Comparison of ENCODE assay signal across 8 mouse cellular contexts in the genomic region with DNA sequence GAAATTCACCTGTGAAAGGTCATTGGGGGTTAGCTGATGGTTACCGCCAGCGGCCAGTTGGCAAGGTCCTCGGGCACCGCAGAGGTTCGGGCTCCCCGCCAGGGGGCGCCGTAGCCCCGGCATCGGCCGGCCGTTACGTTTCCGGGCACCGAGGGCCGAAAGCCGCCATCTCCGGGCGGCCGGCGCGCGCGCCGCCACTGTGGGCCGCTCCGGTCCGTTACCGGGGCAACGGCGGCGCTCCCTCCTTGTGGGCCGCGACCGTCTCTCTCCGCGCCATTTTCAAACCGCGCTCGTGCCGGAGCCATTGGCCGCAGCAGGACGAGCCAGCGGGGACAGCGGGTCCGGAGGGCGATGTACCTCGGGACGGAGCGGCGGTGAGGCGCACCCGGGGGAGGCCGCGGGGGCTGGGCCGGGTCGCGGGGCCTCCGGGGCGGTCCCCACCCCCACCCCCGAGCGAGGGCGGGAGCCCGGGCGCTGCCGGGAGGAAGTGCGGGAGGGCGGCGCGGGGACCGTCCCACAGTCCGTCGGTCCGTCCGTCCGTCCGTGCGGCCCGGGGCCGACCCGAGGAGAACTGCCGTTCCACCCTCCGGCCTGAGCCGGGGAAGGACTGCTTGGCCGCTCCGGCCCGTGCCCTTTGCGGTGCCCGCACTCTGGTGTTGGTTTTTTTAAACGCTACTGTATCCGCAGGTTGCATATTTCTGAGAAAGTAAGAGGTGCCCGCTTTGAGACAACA. TPM values are rescaled to one million over a fixed set of nuclear protein-coding genes. Genes with fewer than 3 reads are reported as not detected.
A peak's percentile ranks its signal among the peaks of the same experiment; 100 is the strongest.
DNase-seq lines count a peak whose midpoint lies in the region; ATAC-seq lines count a peak whose summit lies in the region.

A gene (plus strand): TSS at position 148 of the 733 bp plus-strand sequence.

- under 1% methylated on average over 77 of the region's 92 CpGs for WGBS in hindbrain, embryonic 11.5 days

- H3K9ac ChIP-seq in hindbrain, embryonic 11.5 days (ENCODE audit: low read depth, low read length) = peak within 1 kb of the TSS; percentile 84

- H3K4me1 ChIP-seq in hindbrain, embryonic 11.5 days (replicated peaks; ENCODE audit: control insufficient read depth, insufficient read depth, low read length) = no peaks in the 10 kb centered on the region

- no peaks in the 10 kb centered on the region for H3K27me3 ChIP-seq in hindbrain, embryonic 11.5 days (ENCODE audit: control insufficient read depth, insufficient read depth, low read length)

- no peaks in the 10 kb centered on the region for H3K9me3 ChIP-seq in hindbrain, embryonic 11.5 days (ENCODE audit: control insufficient read depth, low read length)

- DNase-seq in NIH3T3 (ENCODE audit: low read depth) = peak; percentile 94
- DNase-seq in cerebellum, adult 9-11 months = peak; percentile 90
- DNase-seq in frontal cortex, adult 2 months (ENCODE audit: extremely low spot score in 1 of 2, low spot score in 1 of 2) = peak; percentile 45 to 82
- peak; percentile 95 for DNase-seq in hindbrain, embryonic 11.5 days (ENCODE audit: low spot score)
- DNase-seq in layer of hippocampus, postnatal 25 days (ENCODE audit: extremely low spot score in 1 of 2, low spot score in 1 of 2) = peak; percentile 76 to 80
- DNase-seq in lung, postnatal 14 days = peak; percentile 92
- peak; percentile 92 for DNase-seq in ovary, postnatal 36 days (ENCODE audit: low spot score)
- peak; percentile 85 for DNase-seq in thymus, postnatal 14 days

- peak within 1 kb of the TSS; percentile 89 for H3K4me3 ChIP-seq in hindbrain, embryonic 11.5 days (ENCODE audit: low read depth, low read length)

- peak; percentile 97 for ATAC-seq in hindbrain, embryonic 11.5 days (ENCODE audit: low FRiP score)

- H3K27ac ChIP-seq in hindbrain, embryonic 11.5 days (ENCODE audit: low read depth, low read length) = peak within 1 kb of the TSS; percentile 80

- peak within 1 kb of the TSS; percentile 67 for H3K4me2 ChIP-seq in hindbrain, embryonic 11.5 days (replicated peaks; ENCODE audit: low read depth, low read length)

- H3K36me3 ChIP-seq in hindbrain, embryonic 11.5 days (ENCODE audit: control insufficient read depth, insufficient read depth, low read length) = no peaks in the 10 kb centered on the region

RNA-seq across cellular contexts. Expression of the gene that starts here (rescaled TPM):
- 6.7 and 8.0 TPM in 2 replicates for polyA plus RNA-seq in frontal cortex, adult 2 months (2012; rRNA removed)
- polyA plus RNA-seq in hindbrain, embryonic 11.5 days (2014; fragmentation: Nextera tagmentation; extraction: Ambion mirVana) = 10.5 and 11.1 TPM in 2 replicates
- 1 to 10 TPM; 5.3 to 7.6 TPM for total RNA-seq in layer of hippocampus, postnatal 25 days (2021)

Comparison
In these comparisons a context has a peak if more than half of its experiments do, and no peak if none do; other contexts are left out.
1. Peak in every context shown above with its lines: DNase-seq, ATAC-seq, H3K4me3 ChIP-seq and H3K27ac ChIP-seq.